Mouse (Mus musculus): ENCODE results near the gene Cd44. TPM values are rescaled to one million over a fixed set of nuclear protein-coding genes. Genes with fewer than 3 reads are reported as not detected.

Gene Cd44
- total RNA-seq, 2 experiments from 2014 or later = 10.8 to 13.1 TPM

DNA sequence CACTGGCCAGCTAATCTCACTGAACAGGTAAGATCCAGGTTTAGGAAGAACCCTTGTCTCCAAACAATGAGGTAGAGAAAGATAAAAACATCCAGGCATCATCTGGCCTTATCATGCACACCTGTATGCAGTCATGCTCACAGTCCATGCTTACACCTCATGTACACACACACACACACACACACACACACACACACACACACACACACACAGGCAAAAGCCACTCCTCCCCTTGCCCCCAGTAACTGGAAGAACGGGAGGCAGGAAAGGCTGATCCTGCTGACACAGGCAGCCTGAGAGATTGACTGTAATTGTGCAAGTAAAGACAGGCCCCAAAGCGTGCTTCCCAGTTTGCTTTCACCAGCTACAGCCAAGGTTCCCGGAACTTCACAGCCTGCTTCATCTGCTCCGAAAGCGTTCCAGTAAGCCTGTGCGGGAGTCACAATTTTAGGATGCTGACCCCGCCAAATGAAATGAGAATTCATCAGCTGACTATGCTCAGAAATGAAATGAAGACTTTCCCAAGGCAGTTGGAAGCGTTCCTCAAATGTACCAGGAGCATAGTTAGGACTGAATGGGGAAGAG lies 19.4 kb downstream of the Cd44 start:
- intact Hi-C loops (cut with DNase I) = no loop called here
- no peak for DNase-seq (ENCODE audit: extremely low spot score in 1 of 2, low spot score in 2 of 2)

DNA sequence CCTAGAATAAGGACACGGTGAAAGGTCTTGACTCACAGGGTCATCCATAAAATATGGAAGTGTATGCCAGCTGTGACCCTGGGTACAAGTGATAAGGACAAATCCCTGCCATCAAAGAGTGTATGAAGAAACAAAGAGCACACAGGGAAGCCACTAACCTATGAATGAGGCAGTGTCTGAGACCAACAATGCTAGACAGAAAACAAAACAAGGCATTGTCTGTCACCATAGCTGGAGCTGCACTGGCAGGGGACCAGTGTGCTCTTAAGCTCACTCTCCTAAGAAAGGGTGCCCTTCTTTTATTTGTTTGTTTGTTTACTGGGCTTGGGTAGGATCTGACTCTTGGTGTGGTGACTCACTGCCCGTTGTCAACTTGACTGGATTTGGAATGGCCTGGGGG lies 23.0 kb downstream of the Cd44 start:
- intact Hi-C loops (cut with DNase I) = no loop called here
- no peak for DNase-seq (ENCODE audit: extremely low spot score in 1 of 2, low spot score in 2 of 2)

DNA sequence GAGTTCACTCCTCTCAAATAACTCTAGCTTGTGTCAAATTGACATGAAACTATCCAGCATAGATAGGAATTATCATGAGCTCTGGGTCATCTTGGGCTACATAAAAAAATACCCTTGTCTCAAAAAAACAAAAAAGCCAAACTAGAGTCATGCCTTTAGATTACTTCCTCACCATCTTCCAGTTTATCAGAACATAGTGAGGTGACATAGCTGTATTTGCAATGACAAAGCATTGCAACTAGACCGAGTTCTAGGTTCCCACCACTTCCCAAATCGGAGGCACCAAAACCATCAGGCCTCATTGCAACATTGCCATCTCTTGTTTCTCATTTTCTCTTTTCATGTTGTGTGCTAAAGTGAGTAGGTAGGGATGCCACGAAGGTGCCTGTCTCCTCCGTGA lies 24.0 kb downstream of the Cd44 start:
- intact Hi-C loops (cut with DNase I) = no loop called here
- DNase-seq (ENCODE audit: extremely low spot score in 1 of 2, low spot score in 2 of 2) = no peak

DNA sequence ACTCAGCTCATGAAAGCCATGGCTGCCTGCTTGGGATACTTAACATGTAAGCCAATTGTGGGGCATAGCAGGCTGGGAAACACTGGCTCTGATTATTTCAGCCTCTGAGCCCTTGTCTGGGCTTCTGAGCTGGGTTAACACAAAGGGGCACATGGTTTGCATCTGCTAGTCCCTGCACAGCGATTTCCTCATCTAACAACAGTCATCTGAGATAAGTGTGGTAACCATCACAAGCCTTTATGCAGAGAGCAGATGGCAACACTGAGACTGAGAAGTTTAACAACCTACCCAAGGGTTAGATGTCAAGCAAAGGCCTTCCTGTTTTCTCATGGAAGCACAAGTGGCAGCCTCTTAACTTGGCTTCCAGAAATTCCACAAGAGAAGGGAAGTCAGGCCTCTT lies 25.3 kb downstream of the Cd44 start:
- intact Hi-C loops (cut with DNase I) = no loop called here

DNA sequence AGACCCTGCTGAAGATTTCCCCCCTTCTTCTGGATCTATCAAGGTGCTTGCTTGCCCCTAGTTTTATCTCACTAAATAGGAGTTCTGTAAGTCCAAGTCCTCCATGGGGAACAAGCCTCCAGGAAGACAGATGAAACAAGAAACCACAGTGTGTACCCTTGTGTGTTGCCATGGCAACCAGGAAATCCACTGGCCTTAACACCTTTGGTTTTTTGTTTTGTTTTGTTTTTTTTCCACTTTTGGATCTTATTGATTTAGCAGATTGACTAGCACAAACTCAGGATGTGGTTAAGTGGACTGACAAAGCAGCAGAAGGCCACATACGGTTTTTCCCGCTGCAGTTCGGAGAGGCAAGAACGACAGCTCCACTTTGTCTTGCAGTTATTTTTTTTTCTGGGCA lies 27.6 kb downstream of the Cd44 start:
- no peak for DNase-seq (ENCODE audit: extremely low spot score in 1 of 2, low spot score in 2 of 2)
- intact Hi-C loops (cut with DNase I) = no loop called here

More for the DNA sequence above, 25.3 kb downstream of the Cd44 start:
- no peak for DNase-seq (ENCODE audit: extremely low spot score in 1 of 2, low spot score in 2 of 2)

DNA sequence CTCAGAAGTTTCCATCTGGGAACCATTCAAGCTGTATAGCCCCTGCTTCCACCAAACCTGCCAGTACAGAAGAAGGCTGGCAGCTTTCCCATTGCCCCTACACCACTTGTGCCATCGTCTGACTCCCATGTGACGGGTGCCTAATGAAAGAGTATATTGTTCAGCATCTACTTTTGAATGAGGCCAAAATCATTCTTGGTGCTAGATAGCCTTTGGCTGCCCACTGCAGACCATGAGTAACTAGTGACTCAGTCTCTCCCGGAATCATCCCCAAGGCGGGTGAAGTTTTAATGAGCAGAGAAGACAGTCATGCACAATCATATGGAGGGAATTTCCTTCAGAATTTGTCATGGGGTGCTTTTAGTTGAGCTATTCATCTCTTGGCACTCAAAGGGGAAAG lies 28.3 kb downstream of the Cd44 start:
- intact Hi-C loops (cut with DNase I) = no loop called here
- DNase-seq (ENCODE audit: extremely low spot score in 1 of 2, low spot score in 2 of 2) = no peak

DNA sequence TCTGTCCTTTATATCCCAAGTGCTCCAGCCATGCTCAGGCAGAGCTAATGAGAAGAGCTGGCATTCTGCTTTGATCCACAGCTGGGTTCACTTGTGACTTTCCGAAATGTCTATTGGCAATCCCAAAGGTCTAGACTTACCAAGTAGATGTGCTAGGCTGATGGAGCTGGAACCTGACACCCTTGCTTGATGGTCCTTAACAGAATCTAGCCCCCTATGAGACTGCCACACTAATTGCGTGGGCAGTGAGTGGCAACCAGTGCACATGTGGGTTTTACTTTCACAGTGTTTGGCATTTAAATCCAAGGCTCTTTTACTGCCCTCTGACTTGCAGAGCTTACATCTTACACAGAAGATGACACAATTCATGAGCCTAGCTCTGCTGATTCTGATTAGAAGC lies 29.0 kb downstream of the Cd44 start:
- intact Hi-C loops (cut with DNase I) = no loop called here
- no peak for DNase-seq (ENCODE audit: extremely low spot score in 1 of 2, low spot score in 2 of 2)

DNA sequence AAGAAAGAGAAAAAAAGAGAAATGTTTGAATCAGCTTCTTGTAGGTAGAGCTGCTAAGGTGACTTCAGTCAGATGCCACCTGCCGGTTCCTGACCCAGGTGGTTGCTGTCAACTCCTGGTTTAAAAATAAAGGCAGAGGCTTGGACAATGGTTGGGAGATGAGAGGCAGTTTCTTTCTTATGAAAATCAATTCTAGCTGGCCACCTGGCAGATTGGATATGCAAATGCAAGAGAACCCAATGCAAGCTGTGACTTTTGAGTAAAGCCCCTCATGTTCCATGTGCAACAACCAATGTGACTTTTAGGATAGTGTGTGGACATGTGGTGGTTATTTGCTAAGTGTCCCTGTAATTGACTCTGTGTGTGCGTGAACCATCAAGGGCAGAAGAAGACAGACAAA lies 33.0 kb downstream of the Cd44 start:
- DNase-seq (ENCODE audit: extremely low spot score in 1 of 2, low spot score in 2 of 2) = no peak
- intact Hi-C loops (cut with DNase I) = no loop called here

DNA sequence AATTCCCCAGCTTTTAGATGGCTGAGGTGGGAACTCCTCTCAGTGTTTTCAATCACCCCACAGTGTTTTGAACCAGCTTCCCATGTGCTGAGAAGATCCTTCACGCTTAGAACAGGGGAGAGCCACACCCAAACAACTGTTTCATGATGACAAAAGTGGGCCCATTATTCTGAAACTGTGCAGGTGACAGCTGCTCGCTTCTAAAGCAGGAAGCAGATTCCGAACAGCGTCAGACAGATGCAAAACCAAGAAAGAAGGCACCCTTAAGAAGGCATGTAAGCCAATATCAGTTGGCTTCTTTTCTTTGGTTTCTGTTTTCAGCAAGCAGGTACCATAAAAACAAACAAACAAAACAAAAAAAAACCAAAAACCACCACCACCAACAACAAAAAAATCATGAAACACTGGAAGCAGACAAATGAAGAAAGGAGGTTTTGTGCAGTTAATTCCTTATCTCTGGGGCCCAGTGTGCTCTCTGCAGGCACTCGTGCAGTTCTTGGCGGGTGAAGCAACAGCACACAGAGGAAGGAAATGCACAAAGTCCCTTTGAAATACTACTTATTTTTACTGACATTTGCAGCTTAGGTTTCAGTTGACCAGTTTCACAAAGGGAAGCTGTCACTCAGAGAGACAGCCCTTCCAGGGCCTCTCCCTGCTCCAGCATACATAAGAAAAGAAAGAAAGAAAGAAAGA lies 33.9 kb downstream of the Cd44 start:
- no peak for DNase-seq (ENCODE audit: extremely low spot score in 1 of 2, low spot score in 2 of 2)
- intact Hi-C loops (cut with DNase I) = no loop called here

DNA sequence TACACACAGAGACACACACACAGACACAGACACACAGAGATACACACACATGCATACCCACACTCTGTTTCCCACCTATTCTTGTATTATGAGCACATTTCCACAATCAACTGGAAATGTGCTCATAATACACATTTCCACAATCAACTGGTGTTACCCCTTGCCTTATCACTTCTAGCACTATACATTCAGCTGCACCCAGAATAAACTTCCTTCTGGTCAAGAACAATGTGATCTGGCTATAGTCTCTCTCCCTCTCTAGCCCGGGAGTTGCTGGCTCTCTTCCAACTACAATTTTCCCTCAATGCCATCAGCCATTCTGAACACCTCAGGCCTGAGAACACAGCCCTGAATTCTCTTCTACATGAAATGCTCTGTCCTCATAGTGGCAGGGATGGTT lies 34.9 kb downstream of the Cd44 start:
- intact Hi-C loops (cut with DNase I) = no loop called here
- DNase-seq (ENCODE audit: extremely low spot score in 1 of 2, low spot score in 2 of 2) = no peak

DNA sequence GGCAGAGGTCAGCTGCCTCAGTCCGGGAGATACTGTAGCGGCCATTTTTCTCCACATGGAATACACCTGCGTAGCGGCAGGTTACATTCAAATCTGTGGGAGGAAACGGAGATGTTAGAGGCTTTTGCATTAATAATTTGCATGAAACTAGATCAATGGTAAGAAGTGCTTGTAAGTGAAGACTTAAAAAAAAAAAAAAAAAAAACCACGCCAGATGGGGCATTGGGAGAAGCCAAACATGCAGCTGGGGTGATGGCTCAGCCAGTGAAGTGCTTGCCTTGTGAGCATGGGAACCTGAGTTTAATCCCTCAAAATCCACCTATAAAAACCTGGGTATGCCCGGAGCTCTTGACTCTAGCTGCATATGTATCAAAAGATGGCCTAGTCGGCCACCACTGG lies 36.1 kb downstream of the Cd44 start:
- intact Hi-C loops (cut with DNase I) = no loop called here
- no peak for DNase-seq (ENCODE audit: extremely low spot score in 1 of 2, low spot score in 2 of 2)

DNA sequence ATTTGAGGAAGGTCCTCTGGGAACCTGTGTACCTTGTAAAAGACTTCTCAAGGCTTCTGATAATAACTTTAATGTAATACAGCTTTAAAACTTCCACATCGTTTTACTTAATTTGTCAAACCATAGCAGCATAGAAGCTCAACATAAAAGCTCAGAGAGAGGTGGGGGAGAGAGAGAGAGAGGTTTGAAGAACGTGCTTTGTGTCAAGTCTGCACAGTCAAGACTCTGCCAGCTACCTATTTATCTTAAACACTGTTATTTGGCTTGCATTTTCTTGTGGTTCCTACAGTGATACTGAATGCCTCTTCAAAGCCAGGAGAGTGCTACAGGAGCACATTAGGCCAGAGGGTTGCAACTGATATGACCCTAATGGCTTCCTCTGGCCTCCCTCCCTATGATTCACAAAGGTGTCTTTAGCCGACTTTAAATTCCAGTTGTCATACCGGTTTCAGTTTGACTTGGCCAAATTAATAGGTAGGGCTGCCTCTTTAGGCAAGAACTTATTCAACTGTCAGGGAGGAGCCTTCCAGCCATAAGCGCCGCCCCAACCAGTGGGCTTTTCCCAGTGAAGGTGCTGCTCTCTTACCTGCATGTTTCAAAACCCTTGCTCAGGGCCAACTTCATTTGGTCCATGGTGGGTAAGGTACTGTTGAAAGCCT lies 36.6 kb downstream of the Cd44 start:
- no peak for DNase-seq (ENCODE audit: extremely low spot score in 1 of 2, low spot score in 2 of 2)
- intact Hi-C loops (cut with DNase I) = no loop called here

DNA sequence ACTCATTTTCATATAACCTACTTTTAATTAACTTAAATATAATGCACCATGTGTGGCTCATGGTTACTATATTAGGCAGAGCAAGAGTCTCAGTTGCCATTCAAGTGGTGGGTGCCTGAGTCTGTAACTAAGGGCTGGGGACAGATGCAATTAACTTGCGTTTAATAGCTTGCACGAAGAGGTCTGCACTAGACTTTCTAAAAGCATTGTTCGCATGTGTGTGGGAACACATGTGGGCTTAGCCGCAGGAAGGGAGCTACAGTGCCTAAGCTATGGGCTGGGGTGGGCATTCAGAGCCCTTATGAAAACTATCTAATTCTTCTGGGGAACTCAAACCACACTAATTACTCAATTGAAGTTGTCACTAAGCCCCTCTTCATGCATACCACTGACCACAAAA lies 37.4 kb downstream of the Cd44 start:
- intact Hi-C loops (cut with DNase I) = no loop called here
- DNase-seq (ENCODE audit: extremely low spot score in 1 of 2, low spot score in 2 of 2) = no peak

DNA sequence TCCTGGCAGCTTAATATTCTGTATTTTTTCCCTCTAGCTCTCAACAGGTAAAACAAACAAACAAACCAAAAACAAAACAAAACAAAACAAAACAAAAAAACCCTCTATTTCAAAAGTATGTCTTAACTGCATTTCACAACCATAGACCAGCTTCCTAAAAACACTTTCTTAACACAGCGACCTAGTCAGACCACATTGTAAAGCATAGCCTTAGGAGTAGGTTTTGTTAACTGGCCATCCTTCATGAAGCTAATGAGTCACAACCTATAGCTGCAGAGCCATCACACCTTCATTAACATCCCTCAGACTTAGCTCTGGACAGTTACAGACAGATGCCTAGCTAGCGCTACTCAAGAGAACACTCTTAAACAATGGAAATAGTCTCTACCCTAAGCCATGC lies 37.9 kb downstream of the Cd44 start:
- intact Hi-C loops (cut with DNase I) = no loop called here

DNA sequence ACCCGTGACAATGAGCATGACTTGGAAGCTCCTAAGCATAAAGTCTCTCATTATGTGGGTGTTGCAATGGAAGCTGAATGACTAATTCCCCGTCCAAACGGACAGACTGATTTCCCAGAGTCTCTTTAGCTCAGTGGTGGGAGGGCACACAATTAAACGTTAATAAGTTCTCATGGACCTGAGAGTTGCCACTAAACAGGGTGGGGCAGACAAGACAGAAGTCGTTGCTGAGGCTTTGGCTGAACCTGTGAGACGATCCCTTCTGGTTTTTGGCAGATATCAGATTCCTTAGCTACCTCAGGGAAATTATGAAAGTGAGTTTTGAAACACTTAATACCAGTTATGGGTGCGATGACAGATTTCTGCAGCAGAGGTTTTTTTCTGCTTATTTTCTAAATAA lies 38.8 kb downstream of the Cd44 start:
- intact Hi-C loops (cut with DNase I) = no loop called here
- DNase-seq (ENCODE audit: extremely low spot score in 1 of 2, low spot score in 2 of 2) = no peak

More for the DNA sequence above, 37.9 kb downstream of the Cd44 start:
- no peak for DNase-seq (ENCODE audit: extremely low spot score in 1 of 2, low spot score in 2 of 2)

DNA sequence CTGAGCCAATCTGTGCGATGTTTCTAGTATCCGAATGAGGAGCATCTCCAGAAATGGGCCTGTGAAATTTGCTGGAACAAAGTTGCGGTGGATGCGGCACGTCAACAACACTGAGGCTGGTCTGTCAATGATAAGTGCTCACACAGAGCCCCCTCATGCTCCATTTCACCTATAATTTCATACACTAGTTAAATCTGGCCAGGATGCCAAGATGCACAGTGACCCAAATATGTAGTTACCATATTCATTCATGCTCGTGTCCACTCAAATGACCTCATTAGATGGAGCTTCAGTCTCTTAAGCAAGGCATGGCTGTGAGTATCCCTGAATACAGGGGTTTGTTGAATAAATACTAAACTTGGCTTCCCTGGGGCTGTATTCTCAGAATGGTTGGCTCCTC lies 43.2 kb downstream of the Cd44 start:
- no peak for DNase-seq (ENCODE audit: extremely low spot score in 1 of 2, low spot score in 2 of 2)
- intact Hi-C loops (cut with DNase I) = no loop called here

DNA sequence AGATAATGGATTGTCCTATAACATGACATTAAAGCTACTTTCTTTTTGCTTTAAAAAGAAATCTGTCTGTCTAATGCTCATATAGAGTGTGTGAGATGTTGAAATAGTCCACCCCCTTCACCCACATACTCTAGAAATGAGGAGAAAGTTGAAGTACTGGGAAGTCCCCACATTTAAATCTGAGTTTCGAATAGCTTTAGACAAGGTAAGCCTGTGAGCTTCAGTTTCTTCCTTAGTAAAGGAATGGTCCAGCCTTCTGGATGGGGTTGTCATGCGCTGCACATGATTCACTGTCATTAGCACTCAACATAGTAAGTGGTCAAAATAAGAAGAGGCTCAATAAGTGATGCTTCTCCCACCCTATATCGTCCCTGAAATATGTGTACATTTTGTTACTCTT lies 48.2 kb downstream of the Cd44 start:
- intact Hi-C loops (cut with DNase I) = no loop called here
- no peak for DNase-seq (ENCODE audit: extremely low spot score in 1 of 2, low spot score in 2 of 2)

DNA sequence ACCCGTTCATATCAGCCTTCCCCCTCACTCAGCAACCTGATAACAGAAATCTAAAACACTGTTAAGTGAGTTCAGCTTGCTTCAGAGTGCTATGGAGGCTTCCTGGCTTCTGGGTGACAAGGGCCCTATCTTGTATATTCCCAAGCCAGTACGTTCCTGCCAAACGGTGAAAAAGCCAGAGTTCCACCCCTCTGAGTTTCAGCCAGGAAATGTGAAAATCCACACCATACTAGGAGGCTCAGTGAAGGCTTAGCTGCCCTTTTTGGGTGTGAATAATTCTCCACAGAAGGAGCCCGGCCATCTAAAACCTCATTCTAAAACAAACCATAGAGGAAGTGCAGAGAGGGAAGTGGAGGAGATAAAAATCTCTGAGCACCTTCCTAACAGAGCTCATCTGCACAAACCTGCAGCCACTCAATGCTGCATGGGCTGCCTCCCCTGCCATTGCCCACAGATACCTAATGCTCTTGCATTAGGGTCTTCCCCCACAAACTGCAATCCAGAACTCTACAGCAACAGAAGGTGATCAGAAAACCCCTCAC lies 49.5 kb downstream of the Cd44 start:
- intact Hi-C loops (cut with DNase I) = no loop called here
- DNase-seq (ENCODE audit: extremely low spot score in 1 of 2, low spot score in 2 of 2) = no peak

DNA sequence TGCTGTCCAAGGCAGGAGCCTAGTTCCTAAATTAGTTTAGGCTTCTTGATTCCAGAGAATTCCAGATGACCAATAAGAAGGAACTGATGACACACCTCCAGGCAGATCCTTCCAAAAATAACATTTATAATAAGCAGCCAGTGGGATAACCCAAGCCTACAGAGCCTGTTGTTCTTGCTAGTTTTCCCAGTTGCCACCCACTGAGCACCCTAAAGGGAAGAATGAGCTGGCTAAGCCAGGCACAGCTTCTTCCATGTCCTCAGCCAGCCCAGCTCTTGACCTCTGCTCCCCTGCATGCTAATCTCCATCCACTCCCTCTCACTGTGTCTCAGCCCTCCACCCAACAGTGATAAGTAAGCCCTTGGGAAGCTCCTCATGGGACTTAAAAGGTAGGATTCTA lies 51.4 kb downstream of the Cd44 start:
- intact Hi-C loops (cut with DNase I) = no loop called here

DNA sequence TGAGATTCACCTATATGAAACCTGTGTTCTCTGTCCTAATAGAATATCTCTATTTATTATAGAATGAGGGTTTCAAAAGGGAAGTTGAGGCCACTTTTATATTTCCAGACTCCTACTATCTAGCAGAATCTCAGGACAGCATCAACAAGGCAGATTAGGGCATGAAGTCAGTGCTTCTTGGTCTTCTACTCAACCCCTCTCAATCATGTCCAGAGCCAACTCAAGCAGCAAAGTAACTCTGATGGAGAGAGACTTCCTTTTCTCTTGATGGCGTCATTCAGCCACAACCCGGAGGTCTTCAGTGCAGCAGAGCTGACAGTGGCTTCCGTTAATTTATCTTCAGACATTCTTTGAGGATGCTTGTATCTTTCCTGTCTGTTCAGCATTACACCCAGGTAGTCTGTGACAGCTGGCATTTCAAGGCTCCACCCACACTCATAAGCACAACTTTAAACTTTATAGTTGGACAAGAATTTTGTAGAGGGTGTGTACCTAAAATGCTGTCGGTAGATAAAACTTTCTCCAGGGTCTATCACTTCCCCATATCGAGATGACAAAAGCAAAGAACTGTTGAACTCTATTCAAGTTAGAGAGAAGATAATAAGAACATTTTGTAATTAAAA lies 52.5 kb downstream of the Cd44 start:
- intact Hi-C loops (cut with DNase I) = no loop called here
- DNase-seq (ENCODE audit: extremely low spot score in 1 of 2, low spot score in 2 of 2) = no peak

More for the DNA sequence above, 51.4 kb downstream of the Cd44 start:
- peak in 1 of 2 experiments; percentile 64 for DNase-seq (ENCODE audit: extremely low spot score in 1 of 2, low spot score in 2 of 2)

Measured in left cerebral cortex, postnatal 10 days (tissue).